Mouse (Mus musculus) olfactory bulb, adult 2 months (tissue): Measurements from ENCODE around the gene Gm28845.

ENCODE experiments used
- CTCF ChIP-seq: fragments of 200-500 bp; IDR thresholded peaks from 2 replicates; pipeline ENCODE4 v1.5.1; 2012; ENCODE audit warnings: low read depth, mild to moderate bottlenecking, low read length, moderate library complexity; ENCODE audit not compliant: insufficient read depth
- POLR2A ChIP-seq: fragments of 200-500 bp; IDR thresholded peaks from 2 replicates; pipeline ENCODE4 v1.6.1; 2012; ENCODE audit warnings: mild to moderate bottlenecking, low read depth, low read length, moderate library complexity; ENCODE audit not compliant: insufficient read depth

DNA sequence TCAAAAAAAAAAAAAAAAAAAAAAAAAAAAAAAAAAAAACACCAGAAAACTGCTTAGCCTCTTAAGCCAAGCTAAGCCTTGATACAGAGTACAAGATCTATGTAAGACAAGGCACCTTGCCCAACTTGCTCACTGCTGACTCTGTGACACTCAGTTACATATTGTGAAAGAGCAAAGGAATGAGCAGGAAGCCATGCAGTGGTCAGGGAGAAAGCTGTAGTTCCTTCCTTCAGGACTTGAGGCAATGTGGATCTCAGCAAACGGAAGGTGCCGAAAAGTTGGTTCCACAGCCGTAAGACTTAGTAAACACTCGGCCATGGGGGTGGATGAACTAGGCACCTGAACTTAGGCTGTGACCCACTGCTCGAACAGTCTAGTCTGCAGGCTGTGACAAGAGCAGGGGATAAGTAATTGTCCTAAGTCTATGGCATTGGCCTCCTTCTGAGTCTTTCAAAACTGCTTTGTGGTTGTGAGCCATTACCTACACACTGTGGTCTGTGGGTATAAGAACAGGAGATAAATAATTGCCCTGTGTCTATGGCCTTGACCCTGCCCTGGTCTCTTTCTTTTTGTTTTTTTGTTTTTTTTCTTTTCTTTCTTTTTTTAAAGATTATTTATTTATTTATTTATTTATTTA lies 5.7 kb downstream of the Gm28845 start:
- no peak for TF ChIP-seq CTCF
- TF ChIP-seq POLR2A = no peak
